Mouse (Mus musculus) heart, postnatal 36 days (tissue): ENCODE measurements around the gene Pofut2. TPM values are rescaled to one million over a fixed set of nuclear protein-coding genes. Genes with fewer than 3 reads are reported as not detected.
"Not testable (repeated sequence)": the region's sequence is repeated elsewhere in the genome, so short reads cannot be mapped to it uniquely, and the experiment has no call there.

Source experiments
- DNase-seq, 2 experiments: peaks; one replicate each; pipeline ENCODE4 v3.0.0; 2021 to 2022
- intact Hi-C: fragments of 180-260 bp; cut with DNase I; formaldehyde crosslinking; loops from one replicate; pipeline ENCODE4 v1.15.1; 2025
- total RNA-seq, 2 experiments: library from RNA; stranded (reverse); gene quantifications; 2 replicates each; pipeline ENCODE4 v1.2.3; 2021

Gene Pofut2
- total RNA-seq, 2 experiments from 2014 or later, result 39.2 to 40.7 TPM

- DNase-seq, result no peak
- intact Hi-C loops, result no loop called here
Observed at GRCm38 (mm10) chr10:77260166-77260875, 1.3 kb downstream of the Pofut2 start.

DNA sequence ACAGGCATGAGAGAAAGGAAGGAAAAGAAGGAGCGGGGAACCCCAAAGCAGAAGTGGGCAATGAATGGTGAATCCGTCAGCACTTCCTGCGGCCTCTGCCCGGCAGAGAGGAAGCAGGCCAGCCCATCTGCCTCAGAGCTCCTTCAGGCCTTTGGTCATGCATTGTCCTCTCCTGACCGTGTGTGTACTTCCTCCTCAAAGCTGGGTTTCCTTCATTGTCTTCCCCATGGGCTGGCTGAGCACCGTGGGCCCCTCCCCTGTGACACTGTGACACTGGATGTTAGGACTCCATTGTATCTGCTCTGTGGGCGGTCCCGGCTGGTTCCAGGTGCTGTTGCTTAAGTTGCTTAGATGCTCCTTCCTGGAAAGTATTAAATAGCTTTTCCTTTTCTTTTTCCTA, 7.3 kb downstream of the Pofut2 start:
- DNase-seq, result no peak
- intact Hi-C loops, result no loop called here

DNA sequence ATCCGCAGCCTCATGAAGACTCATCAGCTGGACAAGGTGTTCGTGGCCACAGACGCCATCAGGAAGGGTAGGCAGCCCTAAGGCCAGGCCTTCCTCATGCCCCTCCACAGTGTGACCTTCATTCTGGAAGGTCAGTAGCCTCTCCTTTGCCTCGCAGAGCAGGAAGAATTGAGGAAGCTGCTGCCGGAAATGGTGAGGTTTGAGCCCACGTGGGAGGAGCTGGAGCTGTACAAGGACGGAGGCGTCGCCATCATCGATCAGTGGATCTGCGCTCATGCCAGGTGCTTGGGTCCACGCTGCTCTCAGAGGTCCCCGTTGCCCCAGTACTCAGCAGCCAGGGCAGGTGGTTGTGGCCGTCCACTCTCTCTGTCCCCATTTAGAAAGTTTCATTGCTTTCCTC, 8.0 kb downstream of the Pofut2 start:
- no peak for DNase-seq
- intact Hi-C loops, result no loop called here

- intact Hi-C loops, result no loop called here
- no peak for DNase-seq
Observed at GRCm38 (mm10) chr10:77269129-77269528, 10.1 kb downstream of the Pofut2 start.

DNA sequence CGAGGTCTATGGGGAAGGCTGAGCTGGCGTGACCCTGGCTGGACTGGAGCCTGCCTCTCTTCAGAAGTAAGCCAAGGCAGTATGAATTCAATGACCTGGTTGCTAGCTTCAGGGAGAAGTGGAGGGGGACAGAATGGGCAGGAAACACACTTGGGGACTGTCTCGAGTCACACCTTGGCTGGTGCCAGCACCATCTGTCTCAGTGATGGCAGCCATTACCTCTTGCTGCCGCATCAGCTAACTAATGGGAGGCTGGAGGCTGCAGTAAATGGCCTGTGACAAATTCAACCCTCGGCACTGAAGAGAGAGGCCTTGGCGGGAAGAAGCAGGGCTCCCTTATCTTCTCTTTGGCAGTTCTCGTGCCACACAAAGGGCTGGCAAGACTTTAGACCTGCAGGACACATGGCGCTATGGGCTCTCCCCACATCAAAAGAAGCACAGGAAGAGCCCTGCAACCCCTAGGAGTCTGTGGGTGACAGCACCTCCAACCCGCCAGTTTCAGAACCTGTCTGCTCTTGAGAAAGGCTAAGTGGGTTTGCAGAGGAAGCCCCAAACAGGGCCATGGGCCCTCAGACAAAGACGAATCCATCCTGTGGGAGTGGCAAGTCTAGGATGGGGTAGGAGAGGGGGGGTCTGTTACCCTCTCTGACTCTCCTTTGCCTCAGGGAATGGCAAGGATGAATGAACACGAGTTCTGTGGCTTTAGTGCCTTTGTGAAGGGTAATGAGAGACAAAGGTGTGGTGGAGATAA, 14.1 kb downstream of the Pofut2 start:
- DNase-seq, result no peak
- intact Hi-C loops, result no loop called here

DNA sequence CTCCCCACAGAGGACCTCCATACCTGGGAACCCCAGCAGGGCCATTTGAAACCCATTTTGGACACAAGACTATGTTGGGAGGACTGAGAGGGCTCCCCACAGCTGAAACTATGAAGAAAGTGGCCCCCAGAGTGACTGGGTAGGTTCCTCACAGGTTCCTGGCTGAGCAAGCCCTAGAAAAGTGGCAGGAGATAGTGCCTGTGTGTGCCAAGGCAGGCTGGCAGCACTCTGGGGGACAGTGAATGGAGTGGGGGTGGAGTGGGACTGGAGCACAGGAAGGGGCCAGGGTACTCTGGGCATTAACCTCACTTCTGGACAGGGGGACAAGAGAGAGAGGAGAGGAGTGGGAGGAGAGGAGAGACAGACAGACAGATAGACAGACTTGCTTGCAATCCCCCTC, 14.8 kb downstream of the Pofut2 start:
- intact Hi-C loops, result no loop called here
- DNase-seq, result no peak

DNA sequence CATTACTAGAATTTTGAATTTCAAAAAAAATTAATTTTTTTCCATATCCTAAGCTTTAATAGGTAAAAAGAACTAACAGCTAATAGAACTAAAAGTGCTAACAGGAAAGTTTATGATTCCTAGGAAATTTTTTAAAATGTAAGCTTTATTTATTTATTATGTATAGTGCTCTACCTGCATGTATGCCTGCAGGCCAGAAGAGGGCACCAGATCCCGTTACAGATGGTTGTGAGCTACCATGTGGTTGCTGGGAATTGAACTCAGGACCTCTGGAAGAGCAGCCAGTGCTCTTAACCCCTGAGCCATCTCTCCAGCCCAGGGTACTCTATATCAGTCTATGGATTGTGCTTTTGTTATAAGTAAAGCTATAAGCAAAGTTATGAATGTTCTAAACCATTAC, 23.1 kb downstream of the Pofut2 start:
- intact Hi-C loops, result loop anchor here (5.0 kb wide), 2 partner anchors 135 to 285 kb away; partner anchors contain the start of gene Adarb1
- not testable (repeated sequence) for DNase-seq

- peak; percentile 80 to 81 for DNase-seq
- intact Hi-C loops, result loop anchor here (1.0 to 5.0 kb wide), 4 partner anchors 70 to 284 kb away; partner anchors contain the start of gene Adarb1
Observed at GRCm38 (mm10) chr10:77282822-77283221, 23.8 kb downstream of the Pofut2 start.

GRCm38 (mm10) chr10:77284832-77285231, 25.8 kb downstream of the Pofut2 start:
- intact Hi-C loops, result loop anchor here (5.0 kb wide), 2 partner anchors 132 to 282 kb away; partner anchors contain the start of gene Adarb1
- no peak for DNase-seq

- intact Hi-C loops, result no loop called here
- DNase-seq, result no peak
Observed at GRCm38 (mm10) chr10:77287626-77288025, 28.6 kb downstream of the Pofut2 start.

- intact Hi-C loops, result no loop called here
- no peak for DNase-seq
Observed at GRCm38 (mm10) chr10:77288639-77289195, 29.7 kb downstream of the Pofut2 start.

DNA sequence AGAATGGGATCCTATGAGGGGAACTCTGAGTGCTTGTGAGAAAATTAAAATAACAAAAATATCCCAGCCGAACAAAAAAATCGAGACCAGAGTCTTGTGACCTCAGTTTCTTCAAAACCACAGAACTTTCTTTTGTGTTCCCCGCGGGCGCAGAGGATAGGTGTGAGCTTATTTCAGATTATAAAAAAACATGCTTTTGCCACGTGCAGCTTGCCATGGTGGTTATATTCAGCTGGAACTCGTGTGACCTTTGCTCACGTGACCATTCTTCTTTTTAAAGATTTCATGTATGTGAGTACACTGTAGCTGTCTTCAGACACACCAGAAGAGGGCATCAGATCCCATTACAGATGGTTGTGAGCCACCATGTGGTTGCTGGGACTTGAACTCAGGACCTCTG, 30.5 kb downstream of the Pofut2 start:
- DNase-seq, result no peak
- intact Hi-C loops, result no loop called here

GRCm38 (mm10) chr10:77290624-77291366, 31.8 kb downstream of the Pofut2 start:
- intact Hi-C loops, result no loop called here
- no peak for DNase-seq

- intact Hi-C loops, result no loop called here
Observed at GRCm38 (mm10) chr10:77294691-77295090, 35.7 kb downstream of the Pofut2 start.

DNA sequence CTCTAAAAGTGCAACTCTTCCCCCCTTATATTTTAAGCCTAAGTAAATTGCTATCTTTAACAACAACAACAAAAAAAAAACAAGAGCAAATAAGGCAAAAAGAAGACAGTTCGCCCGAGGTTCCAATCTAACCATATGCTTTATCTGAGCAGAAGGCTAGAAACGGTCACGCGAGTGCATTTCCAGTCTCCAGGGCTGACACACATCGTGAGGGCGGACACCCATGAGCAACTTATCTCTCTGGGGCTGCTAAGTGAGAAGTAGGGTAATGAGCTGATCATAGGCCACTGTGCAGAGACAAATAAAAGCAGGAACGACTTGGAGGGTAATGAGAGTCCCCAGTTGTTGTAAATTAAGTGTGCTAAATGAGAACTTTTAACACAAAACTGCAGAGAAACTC, 39.6 kb downstream of the Pofut2 start:
- intact Hi-C loops, result no loop called here
- DNase-seq, result no peak

More at GRCm38 (mm10) chr10:77294691-77295090, 35.7 kb downstream of the Pofut2 start:
- DNase-seq, result no peak

DNA sequence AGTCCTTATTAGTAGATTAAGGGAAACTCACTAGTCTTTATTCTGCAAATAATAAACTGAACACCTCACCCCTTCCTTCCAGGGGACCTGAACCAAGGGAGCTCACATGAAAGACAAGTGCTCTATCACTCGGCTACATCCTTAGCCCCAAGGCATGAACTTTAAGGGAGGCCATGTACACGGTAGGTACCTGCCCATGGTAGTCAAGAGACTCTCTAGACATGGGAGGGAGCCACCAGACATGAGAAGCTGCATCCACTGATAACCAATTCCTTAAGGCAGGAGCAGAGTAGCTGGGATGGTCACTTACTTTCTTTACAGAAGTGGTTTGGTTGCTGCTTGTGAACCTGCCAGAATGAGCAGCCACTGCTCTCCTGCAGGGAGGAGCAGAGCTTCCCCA, 40.2 kb downstream of the Pofut2 start:
- no peak for DNase-seq
- intact Hi-C loops, result no loop called here

- intact Hi-C loops, result no loop called here
- no peak for DNase-seq
Observed at GRCm38 (mm10) chr10:77300237-77300933, 41.4 kb downstream of the Pofut2 start.

- intact Hi-C loops, result no loop called here
- DNase-seq, result no peak
Observed at GRCm38 (mm10) chr10:77300934-77301297, 41.9 kb downstream of the Pofut2 start.

- DNase-seq, result no peak
- intact Hi-C loops, result no loop called here
Observed at GRCm38 (mm10) chr10:77304362-77304761, 45.3 kb downstream of the Pofut2 start.

DNA sequence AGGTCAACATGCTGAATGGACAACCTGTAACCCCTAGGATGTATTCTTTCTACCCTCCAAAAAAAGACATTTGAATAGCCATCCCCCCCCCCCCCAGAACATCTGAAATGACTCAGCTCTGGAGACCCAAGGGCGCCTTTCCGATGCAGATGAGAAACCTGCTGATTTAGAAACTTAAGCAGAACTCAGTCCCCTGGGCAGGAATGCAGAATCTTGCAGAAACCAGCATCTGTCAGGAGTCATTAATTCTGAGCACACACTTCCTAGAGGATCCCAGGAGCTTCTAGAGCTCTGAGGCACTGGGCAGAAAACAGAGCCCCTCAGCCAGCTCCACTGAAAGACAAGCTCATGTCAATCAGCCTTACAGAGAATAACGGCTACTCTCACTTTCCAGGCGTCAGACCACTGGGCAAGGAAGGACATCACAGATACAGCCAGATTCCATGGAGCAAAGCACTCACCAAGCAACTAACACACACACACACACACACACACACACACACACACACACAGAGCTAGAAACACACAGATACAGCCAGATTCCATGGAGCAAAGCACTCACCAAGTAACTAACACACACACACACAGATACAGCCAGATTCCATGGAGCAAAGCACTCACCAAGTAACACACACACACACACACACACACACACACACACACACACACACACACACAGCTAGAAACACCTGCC, 46.0 kb downstream of the Pofut2 start:
- no peak for DNase-seq
- intact Hi-C loops, result no loop called here
